Mouse (Mus musculus) brain, embryonic 14.5 days (tissue): ENCODE measurements around the gene 1700014D04Rik.

ENCODE experiments used
- CTCF ChIP-seq: fragments of 200-500 bp; IDR thresholded peaks from 2 replicates; pipeline ENCODE4 v1.5.1; 2012; ENCODE audit warnings: inconsistent platforms, mild to moderate bottlenecking, moderate library complexity, borderline replicate concordance; ENCODE audit not compliant: insufficient read depth, insufficient read length; ENCODE audit errors: extremely low read depth
- POLR2A ChIP-seq: fragments of 200-500 bp; IDR thresholded peaks from 2 replicates; pipeline ENCODE4 v1.6.1; 2012; ENCODE audit warnings: mild to moderate bottlenecking, inconsistent platforms, borderline replicate concordance; ENCODE audit not compliant: poor library complexity, insufficient read depth, insufficient read length, severe bottlenecking; ENCODE audit errors: extremely low read depth

DNA sequence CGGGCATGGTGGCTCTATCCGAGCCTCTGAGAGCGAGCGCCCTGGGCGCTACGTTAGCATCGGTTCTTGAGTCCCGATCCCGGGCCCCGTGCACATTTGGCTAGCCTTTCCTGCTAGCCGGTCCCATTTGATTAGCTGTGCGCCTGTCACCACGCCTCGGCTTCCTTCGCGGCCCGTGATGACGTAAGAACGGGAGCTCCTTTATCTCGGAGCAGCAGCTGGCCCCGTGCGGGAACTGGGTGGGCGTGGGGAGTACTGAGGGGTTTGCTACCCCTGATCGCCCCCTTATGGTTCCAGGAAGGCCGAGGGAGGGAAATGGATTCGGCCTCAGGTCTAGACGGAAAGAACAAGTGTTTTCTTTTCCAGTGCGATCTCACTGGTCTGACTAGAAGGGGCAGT, 23.6 kb upstream of the 1700014D04Rik start:
- TF ChIP-seq POLR2A (no peak; the same call in 1 of the 2 replicates), CTCF (peak; percentile 30; the same call in 1 of the 2 replicates)
